Mouse (Mus musculus): ENCODE measurements around the gene Trim54.

GRCm38 (mm10) chr5:31080059-31080794 lies 36.3 kb upstream of the Trim54 start:
- TF ChIP-seq CTCF (IDR thresholded peaks at IDR 0.05; ENCODE audit: low read depth, low read length) (no peak), POLR2AphosphoS5 (IDR thresholded peaks at IDR 0.05; ENCODE audit: insufficient replicate concordance, low read depth, low read length) (no peak)
